Mouse (Mus musculus) liver, postnatal 0 days (tissue): ENCODE measurements around the gene Slc25a22. TPM values are rescaled to one million over a fixed set of nuclear protein-coding genes. Genes with fewer than 3 reads are reported as not detected.

Experiments
- ATAC-seq: fragments of 200-750 bp; cut with Nextera tagmentation; 2 replicates; pipeline ENCODE4 v1.8.0; 2017; ENCODE audit warnings: mild to moderate bottlenecking, moderate library complexity
- DNase-seq: peaks from one replicate; pipeline ENCODE4 v3.0.0-alpha.2; 2016
- H3K27ac ChIP-seq: fragments of 300-500 bp; sonication (generic); 2 replicates; pipeline ENCODE4 v1.5.1; 2014; ENCODE audit warnings: antibody characterized with exemption, moderate library complexity, mild to moderate bottlenecking, low read depth
- H3K27me3 ChIP-seq: fragments of 300-500 bp; sonication (generic); 2 replicates; pipeline ENCODE4 v1.6.1; 2014; ENCODE audit warnings: low read length, control low read depth, mixed read lengths; ENCODE audit not compliant: insufficient read depth
- H3K36me3 ChIP-seq: fragments of 300-500 bp; sonication (generic); replicated peaks from 2 replicates; pipeline ENCODE4 v1.6.1; 2014; ENCODE audit warnings: mild to moderate bottlenecking, control low read depth, low read length, moderate library complexity, mixed read lengths; ENCODE audit not compliant: insufficient read depth
- H3K4me1 ChIP-seq: fragments of 300-500 bp; sonication (generic); 2 replicates; pipeline ENCODE4 v1.6.1; 2014; ENCODE audit warnings: antibody characterized with exemption, mild to moderate bottlenecking, control low read depth; ENCODE audit not compliant: insufficient read depth
- H3K4me2 ChIP-seq: fragments of 300-500 bp; sonication (generic); 2 replicates; pipeline ENCODE4 v1.6.1; 2014; ENCODE audit warnings: low read depth, mild to moderate bottlenecking, low read length, moderate library complexity, mixed read lengths
- H3K4me3 ChIP-seq: fragments of 300-500 bp; sonication (generic); 2 replicates; pipeline ENCODE4 v1.5.1; 2014; ENCODE audit warnings: low read depth, low read length
- H3K9ac ChIP-seq: fragments of 300-500 bp; sonication (generic); replicated peaks from 2 replicates; pipeline ENCODE4 v1.6.1; 2014; ENCODE audit warnings: mild to moderate bottlenecking, moderate library complexity
- H3K9me3 ChIP-seq: fragments of 300-500 bp; sonication (generic); 2 replicates; pipeline ENCODE4 v1.6.1; 2016; ENCODE audit warnings: mild to moderate bottlenecking, control low read depth, low read length, mixed read lengths
- CTCF ChIP-seq: sonication (generic); IDR thresholded peaks from 2 replicates; pipeline ENCODE4 v1.5.1; 2016; ENCODE audit warnings: antibody characterized with exemption, low read depth
- EP300 ChIP-seq: IDR thresholded peaks from 2 replicates; pipeline ENCODE4 v1.6.1; 2016; ENCODE audit warnings: antibody characterized with exemption, low read depth, mild to moderate bottlenecking
- WGBS: fragments of 180-500 bp; shearing (Covaris S2); extraction: QIAGEN DNeasy Blood & Tissue Kit; methylation state at CpG from one replicate; pipeline ENCODE4 v1.1.7; 2014; ENCODE audit not compliant: insufficient replicate concordance; 5-methylcytosine and 5-hydroxymethylcytosine counted together
- polyA plus RNA-seq: library from polyadenylated mRNA; unstranded; fragments of >200 nt; fragmentation: Nextera tagmentation; extraction: Ambion mirVana; gene quantifications from 2 replicates; pipeline ENCODE4 v1.2.1, GENCODE M21; 2015

Gene Slc25a22
- polyA plus RNA-seq, 1 experiment from 2014 or later: 38.4 TPM

DNA sequence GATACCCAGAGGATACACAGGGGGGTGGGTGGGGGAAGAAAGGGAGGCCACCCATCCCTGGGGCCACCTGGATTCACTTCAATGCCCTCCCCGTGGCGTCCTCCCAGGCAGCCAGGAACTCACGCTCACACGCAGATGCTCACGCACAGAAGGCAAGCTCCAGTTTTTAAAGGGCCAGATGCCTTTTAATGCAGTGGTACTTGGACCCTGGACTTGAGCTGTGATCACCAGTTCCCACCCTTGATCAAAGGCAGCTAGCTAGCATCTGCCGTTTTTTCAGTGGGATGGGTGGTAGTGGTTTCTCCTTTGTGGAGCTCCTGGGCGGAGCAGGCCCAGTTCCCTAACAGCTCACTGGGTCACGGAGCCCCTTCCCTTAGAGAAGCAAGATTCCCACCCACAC lies 3.2 kb downstream of the Slc25a22 start:
- no peak for ATAC-seq
- Histone ChIP-seq H3K27ac (peak overlapping the region; percentile 86), H3K4me1 (peaks cover 39% of the 10 kb centered on the region), H3K9me3 (no peaks in the 10 kb centered on the region), H3K4me3 (peak overlapping the region; percentile 57), H3K27me3 (no peaks in the 10 kb centered on the region), H3K4me2 (peak overlapping the region; percentile 93), H3K9ac (peak overlapping the region; percentile 62), H3K36me3 (peaks cover 38% of the 10 kb centered on the region)
- TF ChIP-seq EP300: no peak
- TF ChIP-seq CTCF: no peak
- WGBS: 34% methylated on average over 8 of the region's 8 CpGs
- peak; percentile 34 for DNase-seq

DNA sequence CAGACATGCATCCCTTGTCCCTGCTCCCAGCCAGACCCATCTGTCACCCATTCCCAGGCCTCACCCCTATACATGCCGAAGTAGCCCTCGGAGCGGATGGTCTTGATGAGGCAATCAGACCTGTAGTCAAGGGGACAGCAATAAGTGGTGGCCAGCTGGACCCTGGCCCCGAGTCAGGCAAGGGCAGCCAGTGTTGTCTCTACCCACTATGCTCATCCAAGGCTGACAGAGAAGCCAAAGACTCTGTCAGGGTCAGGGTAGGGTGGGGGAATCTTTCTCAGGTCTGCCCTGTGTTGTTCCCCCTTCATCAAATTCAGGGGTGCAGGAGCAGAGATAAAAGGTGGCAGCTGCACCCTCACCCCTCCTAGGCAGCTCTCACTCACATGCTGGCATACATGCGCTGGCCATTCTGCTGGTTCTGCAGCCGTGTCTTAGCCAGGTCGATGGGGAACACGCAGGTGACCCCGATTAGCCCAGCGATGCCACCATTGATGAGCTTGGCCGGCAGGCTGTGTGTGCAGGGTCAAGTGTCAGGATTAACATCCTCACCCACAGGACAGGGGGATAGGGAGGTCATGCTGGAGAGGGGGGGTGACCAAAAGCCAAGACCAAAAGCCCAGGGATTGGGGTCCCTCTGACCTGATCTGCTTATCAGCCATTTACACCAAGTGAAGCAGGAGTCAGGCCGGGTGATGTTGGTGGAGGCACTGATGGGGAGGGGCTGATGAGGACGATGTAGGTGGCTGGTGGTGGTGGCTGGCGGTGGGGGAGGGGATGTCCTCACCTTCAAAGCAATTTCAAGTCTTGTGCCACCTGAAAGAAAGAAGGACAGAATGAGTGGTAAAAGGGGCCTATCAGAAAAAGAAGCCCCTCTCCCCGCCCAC lies 3.9 kb downstream of the Slc25a22 start:
- DNase-seq: peak; percentile 22
- Histone ChIP-seq H3K9me3 (no peaks in the 10 kb centered on the region), H3K27me3 (no peaks in the 10 kb centered on the region), H3K27ac (no peak overlapping the region), H3K4me1 (peaks cover 39% of the 10 kb centered on the region), H3K4me3 (peak overlapping the region; percentile 57), H3K36me3 (peaks cover 31% of the 10 kb centered on the region), H3K4me2 (peak overlapping the region; percentile 93), H3K9ac (peak overlapping the region; percentile 62)
- ATAC-seq: no peak
- TF ChIP-seq CTCF: no peak
- no peak for TF ChIP-seq EP300
- whole genome bisulfite sequencing: 80% methylated on average over 15 of the region's 15 CpGs

DNA sequence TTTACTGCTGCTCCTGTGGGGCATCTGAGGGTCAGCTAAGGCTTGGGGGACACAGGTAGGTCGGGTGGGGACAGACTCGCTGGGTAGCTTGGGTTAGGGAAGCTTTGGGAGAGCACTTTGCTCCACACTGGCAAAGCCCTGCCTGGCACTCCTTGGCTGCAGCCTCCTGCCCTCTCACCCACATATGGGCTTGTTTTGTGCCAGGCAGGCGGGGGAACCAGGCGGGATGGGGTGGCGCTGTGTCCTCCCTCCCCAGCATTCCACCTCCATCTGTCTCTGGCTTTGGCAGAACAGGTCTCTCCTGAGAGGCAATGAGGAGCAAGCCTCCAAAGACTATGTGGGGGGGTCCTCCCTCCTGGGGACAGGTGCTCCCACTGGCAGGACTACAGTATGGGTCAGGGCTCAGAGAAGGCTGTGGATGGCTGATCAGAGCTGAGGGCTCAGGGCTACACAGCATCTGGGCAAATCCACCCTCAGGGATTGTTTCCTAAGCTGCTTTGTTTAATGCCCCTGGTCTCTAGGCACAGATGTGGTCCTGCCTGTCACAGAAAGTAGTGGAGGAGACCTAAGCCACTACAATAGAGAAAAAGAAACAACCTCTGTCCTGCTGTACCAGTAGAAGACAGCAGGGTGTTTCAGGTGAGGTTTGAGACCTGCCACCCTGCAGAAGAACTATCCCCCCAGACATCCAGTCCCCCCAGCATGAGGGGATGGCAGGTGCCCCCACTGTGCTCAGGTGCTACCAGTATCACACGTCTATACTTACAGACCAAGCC lies 4.8 kb downstream of the Slc25a22 start:
- TF ChIP-seq CTCF (no peak), EP300 (no peak)
- H3K4me2 ChIP-seq: peak overlapping the region; percentile 93; the same call in 1 of the 2 replicates
- ATAC-seq (no peak), DNase-seq (peak; percentile 18)
- H3K36me3 ChIP-seq: peaks cover 25% of the 10 kb centered on the region
- no peaks in the 10 kb centered on the region for H3K27me3 ChIP-seq
- no peak overlapping the region for H3K4me3 ChIP-seq
- peak overlapping the region; percentile 7; the same call in 1 of the 2 replicates for H3K9ac ChIP-seq
- H3K9me3 ChIP-seq: no peaks in the 10 kb centered on the region
- no peak overlapping the region for H3K27ac ChIP-seq
- H3K4me1 ChIP-seq: peaks cover 39% of the 10 kb centered on the region
- WGBS: 74% methylated on average over 6 of the region's 6 CpGs

DNA sequence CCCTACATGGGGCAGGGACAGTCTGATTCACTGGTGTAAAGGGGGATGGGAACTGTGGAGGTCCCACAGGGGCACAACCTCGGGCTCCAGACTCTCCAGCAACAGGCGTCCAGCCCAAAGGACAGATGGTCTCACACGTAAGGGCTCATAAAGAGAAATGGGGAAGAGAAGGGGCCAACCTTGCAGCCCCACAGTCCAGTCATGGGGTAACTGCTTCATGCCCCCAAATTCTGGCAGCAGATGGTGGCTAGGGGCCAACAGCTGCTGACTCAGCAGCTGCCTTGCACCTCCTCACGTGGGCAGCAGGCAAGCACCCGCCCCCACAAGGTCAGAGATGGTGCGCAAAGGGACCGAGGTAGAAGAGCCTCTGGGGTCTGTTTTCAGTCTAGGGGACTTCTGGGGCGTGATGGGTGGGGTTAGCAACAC lies 5.5 kb downstream of the Slc25a22 start:
- ATAC-seq (no peak), DNase-seq (no peak)
- H3K4me2 ChIP-seq: no peak overlapping the region
- 74% methylated on average over 8 of the region's 8 CpGs for whole genome bisulfite sequencing
- peaks cover 25% of the 10 kb centered on the region for H3K36me3 ChIP-seq
- peaks cover 38% of the 10 kb centered on the region for H3K4me1 ChIP-seq
- H3K27ac ChIP-seq: no peak overlapping the region
- no peak overlapping the region for H3K9ac ChIP-seq
- no peaks in the 10 kb centered on the region for H3K9me3 ChIP-seq
- no peaks in the 10 kb centered on the region for H3K27me3 ChIP-seq
- no peak overlapping the region for H3K4me3 ChIP-seq
- TF ChIP-seq EP300: no peak
- no peak for TF ChIP-seq CTCF

DNA sequence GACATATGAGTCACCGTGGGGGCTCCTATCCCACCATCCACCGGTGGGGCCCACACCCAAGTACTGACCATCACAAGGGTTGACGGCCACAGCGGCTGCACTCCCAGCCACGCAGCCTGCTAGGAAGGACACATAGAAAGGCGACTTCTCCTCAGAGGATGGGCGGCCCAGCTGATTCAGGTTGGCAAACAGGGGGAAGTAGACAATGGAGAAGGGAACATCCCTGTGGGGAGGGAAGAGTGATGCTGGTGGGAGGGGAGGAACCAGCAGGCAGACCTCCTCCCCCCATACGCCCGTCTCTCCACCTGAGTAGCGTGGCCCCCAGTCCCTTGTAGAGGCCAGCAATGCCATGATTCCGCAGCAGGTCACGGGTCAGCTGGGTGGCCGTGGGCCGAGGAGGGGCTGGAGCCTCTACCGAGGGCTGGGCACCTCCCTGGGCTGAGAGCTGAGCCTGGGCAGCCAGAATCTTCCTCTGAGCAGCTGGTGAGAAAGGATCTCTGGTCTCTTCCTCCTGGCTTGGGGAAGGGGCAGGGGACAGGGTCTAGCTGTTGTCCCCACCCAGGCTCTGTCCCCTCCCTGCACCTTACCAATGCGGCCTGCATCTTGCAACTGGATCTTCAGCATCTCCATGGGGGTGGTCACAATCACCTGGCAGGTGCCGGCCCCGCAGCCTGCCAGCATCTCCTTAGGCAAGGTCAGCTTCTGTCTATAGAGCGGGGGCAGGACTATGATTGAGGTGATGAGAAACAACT lies 6.1 kb downstream of the Slc25a22 start:
- H3K27ac ChIP-seq: no peak overlapping the region
- ATAC-seq: no peak
- TF ChIP-seq EP300: no peak
- TF ChIP-seq CTCF: no peak

More for the DNA sequence above, 6.1 kb downstream of the Slc25a22 start:
- no peaks in the 10 kb centered on the region for H3K9me3 ChIP-seq
- H3K27me3 ChIP-seq: no peaks in the 10 kb centered on the region
- peaks cover 25% of the 10 kb centered on the region for H3K36me3 ChIP-seq
- DNase-seq: no peak
- no peak overlapping the region for H3K4me2 ChIP-seq
- peaks cover 36% of the 10 kb centered on the region for H3K4me1 ChIP-seq
- H3K4me3 ChIP-seq: no peak overlapping the region
- 88% methylated on average over 19 of the region's 19 CpGs for WGBS
- H3K9ac ChIP-seq: no peak overlapping the region
